In genomic region chr15:99498781-99499180, GRCm38 (mm10) we compare ENCODE assay signal across 9 mouse cellular contexts. TPM values are rescaled to one million over a fixed set of nuclear protein-coding genes. Genes with fewer than 3 reads are reported as not detected.
DNase-seq lines count a peak whose midpoint lies in the region; ATAC-seq and TF ChIP-seq lines count a peak whose summit lies in the region.
"Had no signal": no experiment of that assay in that cellular context is flagged by ENCODE, and none has a peak within 500 bp of the region (broad histone marks: within the 10 kb centered on the region; RNA-seq: fewer than 3 reads in every experiment).

No protein-coding gene starts in this region.

- no peak overlapping the region for H3K4me2 ChIP-seq in kidney, embryonic 15.5 days
- H3K4me2 ChIP-seq in stomach, embryonic 15.5 days, result no peak overlapping the region
- H3K4me2 ChIP-seq in midbrain, embryonic 13.5 days (replicated peaks), result no peak overlapping the region
- H3K4me2 ChIP-seq: hindbrain, embryonic 14.5 days had no signal

- H3K27ac ChIP-seq in heart, adult 2 months, result no peak overlapping the region; the same call in 1 of the 2 replicates
- H3K27ac ChIP-seq in kidney, embryonic 15.5 days, result peak overlapping the region; percentile 84
- no peak overlapping the region; the same call in 1 of the 2 replicates for H3K27ac ChIP-seq in stomach, embryonic 15.5 days
- H3K27ac ChIP-seq in midbrain, embryonic 13.5 days, result no peak overlapping the region
- H3K27ac ChIP-seq: hindbrain, embryonic 14.5 days had no signal

- no peak for TF ChIP-seq CTCF in heart, adult 2 months (IDR thresholded peaks at IDR 0.05)

- no peaks in the 10 kb centered on the region for H3K27me3 ChIP-seq in heart, adult 2 months (ENCODE audit: control insufficient read depth, insufficient read depth, low read length)
- 0 out of 2 replicates have a peak, but pooled peaks cover 3% of the 10 kb centered on the region for H3K27me3 ChIP-seq in kidney, embryonic 15.5 days
- 0 out of 2 replicates have a peak, but pooled peaks cover 8% of the 10 kb centered on the region for H3K27me3 ChIP-seq in stomach, embryonic 15.5 days (replicated peaks)
- H3K27me3 ChIP-seq in midbrain, embryonic 13.5 days, result 0 out of 2 replicates have a peak, but pooled peaks cover 3% of the 10 kb centered on the region

- ATAC-seq in kidney, embryonic 15.5 days (replicated peaks; ENCODE audit: low FRiP score), result peak; percentile 34; the same call in 1 of the 2 replicates
- ATAC-seq in stomach, embryonic 15.5 days (ENCODE audit: insufficient read depth, low FRiP score, low read depth), result peak; percentile 62; the same call in 1 of the 2 replicates
- no peak for ATAC-seq in midbrain, embryonic 13.5 days

- H3K4me3 ChIP-seq in heart, adult 2 months, result no peak overlapping the region
- H3K4me3 ChIP-seq in kidney, embryonic 15.5 days (replicated peaks), result no peak overlapping the region
- H3K4me3 ChIP-seq in stomach, embryonic 15.5 days (replicated peaks), result no peak overlapping the region
- no peak overlapping the region for H3K4me3 ChIP-seq in midbrain, embryonic 13.5 days (replicated peaks)

- no peaks in the 10 kb centered on the region for H3K9me3 ChIP-seq in kidney, embryonic 15.5 days (replicated peaks)
- no peaks in the 10 kb centered on the region for H3K9me3 ChIP-seq in stomach, embryonic 15.5 days
- no peaks in the 10 kb centered on the region for H3K9me3 ChIP-seq in midbrain, embryonic 13.5 days

- no peaks in the 10 kb centered on the region for H3K79me2 ChIP-seq in heart, adult 2 months (replicated peaks; ENCODE audit: control insufficient read depth, insufficient read depth, low read length)

- no peak for TF ChIP-seq POLR2A in heart, adult 2 months (IDR thresholded peaks at IDR 0.05; ENCODE audit: insufficient read depth, low read depth, low read length)

- no peak for TF ChIP-seq EP300 in heart, adult 2 months (IDR thresholded peaks at IDR 0.05; ENCODE audit: insufficient read depth, low read depth, low read length)

- DNase-seq in urinary bladder, adult 18-20 months (ENCODE audit: low spot score in 2 of 2), result peak; percentile 35 to 45
- no peak for DNase-seq in urinary bladder, postnatal 10 days (ENCODE audit: low spot score)
- peak; percentile 36 to 61 for DNase-seq in heart, adult 2 months
- no peak for DNase-seq in spleen, adult 18-20 months
- DNase-seq in embryo, embryonic 11 days, result no peak

- no peak overlapping the region for H3K9ac ChIP-seq in heart, adult 2 months (ENCODE audit: low read depth, low read length)
- no peak overlapping the region for H3K9ac ChIP-seq in kidney, embryonic 15.5 days
- no peak overlapping the region for H3K9ac ChIP-seq in stomach, embryonic 15.5 days
- H3K9ac ChIP-seq in midbrain, embryonic 13.5 days (replicated peaks), result no peak overlapping the region; the same call in 1 of the 2 replicates
- H3K9ac ChIP-seq: hindbrain, embryonic 14.5 days had no signal

- peaks cover 9% of the 10 kb centered on the region for H3K4me1 ChIP-seq in heart, adult 2 months (ENCODE audit: control insufficient read depth, insufficient read depth, low read length)
- H3K4me1 ChIP-seq in kidney, embryonic 15.5 days, result peaks cover 69% of the 10 kb centered on the region
- H3K4me1 ChIP-seq in stomach, embryonic 15.5 days, result peaks cover 42% of the 10 kb centered on the region
- H3K4me1 ChIP-seq in midbrain, embryonic 13.5 days (replicated peaks), result peaks cover 27% of the 10 kb centered on the region

- intact Hi-C loops in heart, adult 2 months (cut with DNase I), result loop anchor here (5.0 kb wide), 2 partner anchors 189 to 409 kb away; no protein-coding TSS in a partner anchor

- 25% methylated on average over 4 of the region's 4 CpGs for WGBS in heart, adult 2 months
- 51% methylated on average over 4 of the region's 4 CpGs for WGBS in kidney, embryonic 15.5 days
- 37% methylated on average over 4 of the region's 4 CpGs for WGBS in stomach, embryonic 15.5 days
- 83% methylated on average over 4 of the region's 4 CpGs for WGBS in midbrain, embryonic 13.5 days

- H3K36me3 ChIP-seq in heart, adult 2 months (ENCODE audit: control insufficient read depth, insufficient read depth, low read length), result no peaks in the 10 kb centered on the region
- no peaks in the 10 kb centered on the region for H3K36me3 ChIP-seq in kidney, embryonic 15.5 days
- no peaks in the 10 kb centered on the region for H3K36me3 ChIP-seq in stomach, embryonic 15.5 days
- no peaks in the 10 kb centered on the region for H3K36me3 ChIP-seq in midbrain, embryonic 13.5 days

RNA-seq across cellular contexts. Expression of gene Bcdin3d, which starts 24.3 kb away (rescaled TPM):
- total RNA-seq in heart, adult 2 months (2021), result 1 to 10 TPM; 2.5 to 3.1 TPM
- polyA plus RNA-seq in heart, adult 2 months (2012; rRNA removed), result 4.2 and 4.3 TPM in 2 replicates
- polyA plus RNA-seq in kidney, embryonic 15.5 days (2015; fragmentation: Nextera tagmentation; extraction: Ambion mirVana), result 15.6 and 17.3 TPM in 2 replicates
- 14.8 and 14.9 TPM in 2 replicates for polyA plus RNA-seq in stomach, embryonic 15.5 days (2015; fragmentation: Nextera tagmentation; extraction: Ambion mirVana)
- 26.5 and 26.9 TPM in 2 replicates for polyA plus RNA-seq in midbrain, embryonic 13.5 days (2015; fragmentation: Nextera tagmentation; extraction: Ambion mirVana)

RNA-seq across cellular contexts. Expression of gene Faim2, which starts 29.2 kb away (rescaled TPM):
- total RNA-seq in heart, adult 2 months (2021), result under 1 TPM; 0.07 to 0.39 TPM
- polyA plus RNA-seq in heart, adult 2 months (2012; rRNA removed), result 0.26 and 0.53 TPM in 2 replicates
- polyA plus RNA-seq in kidney, embryonic 15.5 days (2015; fragmentation: Nextera tagmentation; extraction: Ambion mirVana), result 0.30 and 1.1 TPM in 2 replicates
- polyA plus RNA-seq in stomach, embryonic 15.5 days (2015; fragmentation: Nextera tagmentation; extraction: Ambion mirVana), result 0.61 and 0.92 TPM in 2 replicates
- polyA plus RNA-seq in midbrain, embryonic 13.5 days (2015; fragmentation: Nextera tagmentation; extraction: Ambion mirVana), result 9.5 and 12.1 TPM in 2 replicates

RNA-seq across cellular contexts. Expression of gene Nckap5l, which starts 41.2 kb away (rescaled TPM):
- total RNA-seq in heart, adult 2 months (2021), result 1 to 10 TPM; 4.2 to 5.2 TPM
- 3.5 and 4.5 TPM in 2 replicates for polyA plus RNA-seq in heart, adult 2 months (2012; rRNA removed)
- 9.5 and 11.1 TPM in 2 replicates for polyA plus RNA-seq in kidney, embryonic 15.5 days (2015; fragmentation: Nextera tagmentation; extraction: Ambion mirVana)
- polyA plus RNA-seq in stomach, embryonic 15.5 days (2015; fragmentation: Nextera tagmentation; extraction: Ambion mirVana), result 4.8 and 6.8 TPM in 2 replicates
- polyA plus RNA-seq in midbrain, embryonic 13.5 days (2015; fragmentation: Nextera tagmentation; extraction: Ambion mirVana), result 12.2 and 15.6 TPM in 2 replicates

Comparison
In these comparisons a context has a peak if more than half of its experiments do, and no peak if none do; other contexts are left out.
1. DNase-seq: peak in urinary bladder, adult 18-20 months (2 of 2) and heart, adult 2 months (2 of 2); none in urinary bladder, postnatal 10 days (single experiment), spleen, adult 18-20 months (0 of 2) and embryo, embryonic 11 days (single experiment).